Mouse (Mus musculus): ENCODE results near the gene Plcb1.

Plcb1 gene

DNA sequence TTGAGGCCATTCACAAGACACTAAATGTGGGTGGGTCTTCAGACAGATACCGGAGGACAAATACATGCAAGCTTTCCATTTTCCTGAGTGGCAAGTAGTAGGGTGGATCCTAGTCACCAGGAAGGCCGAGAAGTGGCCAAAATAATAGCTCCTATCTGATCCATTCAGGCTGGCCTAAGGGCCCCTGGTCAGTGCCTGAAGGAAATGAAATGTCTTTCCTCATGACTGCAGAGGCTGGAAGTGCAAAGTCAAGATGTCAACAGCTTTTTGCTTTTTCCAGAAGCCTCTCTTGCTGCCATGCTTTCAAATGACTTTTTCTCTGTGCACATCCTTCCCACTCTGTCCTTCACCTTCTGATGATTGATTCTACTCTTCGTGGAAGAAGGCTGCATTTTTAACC, 415.0 kb downstream of the Plcb1 start:
- no peak for DNase-seq (ENCODE audit: low spot score in 2 of 2)

DNA sequence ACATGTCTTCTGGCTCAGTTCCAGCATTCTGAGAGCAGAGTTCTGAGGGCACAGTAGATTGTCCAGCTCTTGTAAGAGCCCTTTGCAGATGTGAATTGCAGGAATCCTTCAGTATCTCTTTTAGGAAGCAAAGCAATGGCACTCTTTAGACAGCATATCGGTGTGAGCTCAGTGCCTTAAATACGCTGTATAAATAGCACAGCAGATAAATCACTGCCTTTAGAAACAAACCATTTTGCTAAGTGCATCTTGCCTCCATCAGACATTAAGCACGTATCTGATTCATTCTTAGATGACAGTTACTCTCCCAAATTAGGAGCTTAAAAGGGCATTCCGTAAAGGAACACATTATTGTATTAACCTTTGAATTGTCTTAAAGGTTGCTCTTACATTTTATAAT, 416.5 kb downstream of the Plcb1 start:
- no peak for DNase-seq (ENCODE audit: low spot score in 2 of 2)

DNA sequence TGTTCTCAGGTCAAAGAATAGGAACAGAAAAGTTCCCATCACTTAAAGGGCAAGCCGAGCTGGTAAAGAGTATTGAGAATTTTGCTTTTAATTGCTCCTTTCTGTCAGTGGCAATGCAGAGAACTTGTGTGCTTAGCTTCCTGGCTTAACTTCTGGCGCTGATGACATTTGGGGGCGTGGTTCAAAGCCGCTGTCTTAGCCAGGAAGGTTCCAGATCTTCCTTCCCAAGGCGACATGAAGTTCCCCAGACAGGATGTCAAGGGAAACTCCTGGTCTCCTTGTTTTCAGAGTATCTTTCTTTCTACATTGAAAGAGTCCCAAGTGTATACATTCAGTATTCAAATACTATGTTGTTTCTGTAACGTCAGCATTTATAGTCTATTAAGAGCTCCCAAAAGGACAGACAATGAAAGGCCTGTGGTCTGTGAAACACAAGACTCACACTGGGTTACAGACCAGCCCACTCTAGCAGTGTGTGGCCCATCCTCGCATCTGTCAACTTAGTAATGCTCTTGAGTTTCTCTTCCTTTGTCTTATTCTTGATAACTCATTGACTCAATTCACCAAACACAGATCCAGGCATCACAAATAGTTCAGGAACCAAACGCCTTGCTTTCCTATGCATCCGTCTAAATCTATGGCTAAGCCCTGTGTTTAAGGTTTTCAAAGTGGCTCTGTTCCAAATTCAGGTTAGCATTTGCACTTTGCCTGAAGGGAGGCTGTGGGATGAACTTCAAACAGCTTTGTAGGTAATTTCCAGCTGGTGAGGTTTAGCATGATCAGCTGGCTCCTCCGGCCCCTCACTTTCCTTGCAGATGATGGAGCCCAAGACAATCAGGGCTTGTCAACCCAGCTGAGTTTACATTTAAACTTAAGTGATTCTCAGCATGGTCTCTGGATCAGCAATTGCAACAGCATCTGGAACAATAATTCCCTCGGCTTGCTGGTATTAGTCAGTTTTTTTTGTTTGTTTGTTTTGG, 418.6 kb downstream of the Plcb1 start:
- DNase-seq (ENCODE audit: low spot score in 2 of 2): no peak

DNA sequence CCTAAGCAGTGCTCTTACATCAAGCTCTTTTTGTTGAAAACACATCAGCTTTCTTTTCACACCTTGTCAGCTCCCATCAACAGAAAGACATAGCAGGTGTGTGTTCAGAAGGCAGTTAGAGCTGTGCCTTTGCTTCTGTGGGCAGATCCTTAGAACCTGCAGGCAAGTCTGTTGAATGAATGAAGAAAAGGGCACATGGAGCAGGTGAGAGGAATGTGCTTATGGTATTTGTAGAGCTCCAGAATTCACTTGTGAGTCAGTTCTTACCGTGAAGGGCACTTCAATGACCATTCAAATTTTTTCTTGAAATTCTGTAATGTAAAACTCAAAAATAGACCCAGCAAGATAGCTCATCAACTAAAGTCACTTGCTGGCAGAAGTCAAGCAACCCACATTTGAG, 423.0 kb downstream of the Plcb1 start:
- DNase-seq (ENCODE audit: low spot score in 2 of 2): no peak

DNA sequence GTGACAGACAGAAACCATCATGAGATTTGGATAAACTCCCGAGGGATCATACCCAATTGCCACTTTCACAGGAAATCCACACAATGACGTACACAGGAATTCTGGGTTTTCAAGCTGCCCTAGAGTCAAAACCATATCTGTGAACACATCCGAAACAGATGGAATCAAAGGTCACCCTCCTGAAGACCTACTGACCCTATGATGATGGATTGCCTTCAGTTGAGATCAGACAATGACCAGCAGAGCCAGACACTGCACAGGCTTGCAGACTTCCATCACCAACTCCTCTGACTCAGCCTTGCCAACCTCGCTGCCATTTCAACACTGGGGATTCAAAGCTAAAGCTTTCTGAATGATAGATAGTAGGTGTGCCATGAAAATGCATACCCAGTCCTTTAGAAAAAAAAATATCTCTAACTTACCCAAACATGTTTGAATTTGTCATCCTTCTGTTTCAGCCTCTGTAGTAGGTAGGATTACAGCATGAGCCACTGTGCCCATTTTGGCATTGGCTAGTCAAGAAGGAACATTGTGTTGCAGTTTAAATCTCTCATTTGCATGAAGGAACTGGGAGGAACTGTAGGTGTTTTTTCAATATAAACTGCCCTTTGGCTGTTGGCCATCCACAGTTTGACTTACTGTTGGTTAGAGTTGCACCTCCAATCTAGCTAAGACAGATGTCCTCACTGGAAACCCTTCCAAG, 429.0 kb downstream of the Plcb1 start:
- DNase-seq (ENCODE audit: low spot score in 2 of 2): no peak

DNA sequence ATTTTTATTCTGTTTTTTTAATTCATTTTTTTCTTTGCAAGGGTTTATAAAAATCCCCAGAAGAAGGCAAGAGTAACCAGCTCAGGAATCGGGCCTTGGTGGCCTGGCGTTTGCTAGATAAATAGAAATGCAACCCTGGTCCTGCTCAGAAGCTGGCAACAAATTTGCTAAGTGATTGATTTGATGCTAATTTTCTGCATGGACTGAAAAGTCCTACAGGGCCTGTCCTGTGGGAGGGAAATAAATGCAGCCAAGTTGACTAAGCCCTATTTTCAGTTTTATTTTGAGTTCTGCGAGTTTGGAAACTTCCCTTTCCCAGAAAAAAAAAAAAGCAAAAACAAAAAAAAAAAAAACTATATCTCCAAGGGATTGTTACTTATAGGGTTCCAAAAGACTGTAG, 433.5 kb downstream of the Plcb1 start:
- DNase-seq (ENCODE audit: low spot score in 2 of 2): no peak

DNA sequence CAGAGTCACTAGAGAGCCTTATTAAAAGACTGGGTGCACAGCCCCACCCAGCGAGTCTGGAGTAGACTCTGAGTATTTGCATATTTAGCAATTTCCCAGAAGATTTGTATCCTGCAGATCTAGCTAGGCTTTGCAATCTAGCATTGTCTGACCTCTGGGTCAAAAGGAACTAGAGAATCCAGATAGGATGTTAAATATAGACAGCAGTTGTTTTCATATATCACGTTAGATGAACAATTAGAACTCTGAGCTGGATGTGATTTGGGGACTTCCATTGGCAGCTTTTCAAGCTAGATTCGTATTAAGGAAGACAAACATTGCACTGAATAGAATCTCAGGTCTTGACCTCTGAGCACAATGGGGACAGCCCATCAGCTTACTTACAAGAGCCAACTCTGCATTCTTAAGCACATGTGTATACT, 439.7 kb downstream of the Plcb1 start:
- no peak for DNase-seq (ENCODE audit: low spot score in 2 of 2)

DNA sequence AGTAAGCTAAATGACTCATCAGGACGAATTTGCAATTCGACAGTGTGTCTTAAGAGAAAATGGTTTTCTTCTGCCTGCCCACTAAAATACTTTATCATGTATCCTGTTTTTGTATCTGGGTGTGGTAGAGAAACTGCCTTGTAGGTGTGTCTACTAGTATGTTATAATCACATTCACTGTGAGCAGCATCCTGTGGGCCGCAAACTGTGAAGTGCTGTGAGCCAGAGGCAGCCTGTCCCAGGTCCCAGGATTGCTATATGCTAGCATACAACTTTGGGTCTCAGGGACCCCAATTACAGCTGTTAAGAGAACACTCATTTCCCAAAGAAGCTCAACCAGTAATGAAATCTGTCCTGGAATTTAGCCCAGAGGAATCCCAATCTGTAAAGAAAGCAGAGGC, 444.4 kb downstream of the Plcb1 start:
- no peak for DNase-seq (ENCODE audit: low spot score in 2 of 2)

DNA sequence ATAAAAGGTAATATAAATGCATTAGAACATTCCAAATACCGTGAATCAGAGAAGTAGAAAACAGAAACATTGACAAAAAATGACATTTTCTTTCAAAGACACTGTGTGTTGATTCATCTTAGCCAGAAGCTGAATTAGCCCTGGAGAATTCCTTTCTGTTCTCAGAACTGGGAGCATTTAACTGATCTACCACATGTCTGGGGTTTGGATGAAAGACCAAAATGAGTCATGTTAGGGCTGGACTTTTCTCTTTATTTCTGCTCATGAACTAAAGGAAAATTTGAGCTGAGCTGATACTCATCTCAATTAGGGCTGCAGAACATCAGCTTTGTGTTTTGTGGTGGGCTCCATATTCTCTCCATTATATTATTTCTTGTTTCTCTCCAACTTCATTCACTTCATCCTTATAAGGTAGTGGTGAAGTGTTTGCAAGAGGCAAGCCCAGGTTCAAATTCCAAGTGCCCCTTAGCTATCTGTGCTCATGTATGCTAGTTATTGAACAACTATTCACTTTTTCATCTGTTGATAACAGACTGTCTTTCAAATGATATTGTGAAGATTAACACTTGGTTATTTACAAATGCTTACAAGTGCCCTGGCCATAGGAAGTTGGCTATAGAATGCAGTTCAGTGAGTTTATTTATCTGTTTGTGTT, 456.9 kb downstream of the Plcb1 start:
- DNase-seq (ENCODE audit: low spot score in 2 of 2): no peak

DNA sequence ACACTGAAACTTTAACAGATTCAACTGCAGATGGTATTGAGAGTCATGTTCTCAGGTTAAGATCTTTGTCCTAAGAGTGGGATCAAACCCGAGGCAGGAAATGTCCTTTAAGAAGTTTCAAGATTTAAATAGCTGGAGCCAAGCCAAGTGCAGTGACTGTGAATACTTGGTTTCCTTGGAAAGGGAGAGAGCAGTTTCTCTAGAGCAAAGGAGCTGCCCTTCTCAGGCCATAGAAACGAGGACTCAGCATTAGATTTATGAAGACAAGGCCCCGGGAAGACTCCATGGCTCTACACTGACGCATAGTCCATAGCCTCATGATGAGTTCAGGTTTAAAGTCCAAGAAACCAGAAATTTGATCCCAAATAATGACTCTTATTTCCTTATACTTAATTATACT, 457.9 kb downstream of the Plcb1 start:
- no peak for DNase-seq (ENCODE audit: low spot score in 2 of 2)

DNA sequence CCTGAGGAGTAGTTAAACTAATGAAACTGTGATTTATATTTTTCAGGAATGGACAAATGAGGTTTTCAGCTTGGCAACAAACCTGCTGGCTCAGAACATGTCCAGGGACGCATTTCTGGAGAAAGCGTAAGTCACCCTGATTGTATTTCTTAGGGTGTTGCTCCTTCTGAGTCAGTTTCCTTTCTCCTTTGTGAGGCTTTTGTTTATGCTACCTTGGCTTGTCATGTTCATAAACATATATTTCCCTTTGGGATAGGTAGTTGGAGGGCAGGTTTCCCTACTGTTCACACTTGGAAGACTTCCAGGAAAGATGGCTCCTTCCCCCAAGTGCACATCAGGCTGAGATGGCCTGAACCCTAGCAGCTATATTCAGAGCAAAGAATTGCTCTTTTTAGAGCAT, 464.1 kb downstream of the Plcb1 start:
- DNase-seq (ENCODE audit: low spot score in 2 of 2): no peak

DNA sequence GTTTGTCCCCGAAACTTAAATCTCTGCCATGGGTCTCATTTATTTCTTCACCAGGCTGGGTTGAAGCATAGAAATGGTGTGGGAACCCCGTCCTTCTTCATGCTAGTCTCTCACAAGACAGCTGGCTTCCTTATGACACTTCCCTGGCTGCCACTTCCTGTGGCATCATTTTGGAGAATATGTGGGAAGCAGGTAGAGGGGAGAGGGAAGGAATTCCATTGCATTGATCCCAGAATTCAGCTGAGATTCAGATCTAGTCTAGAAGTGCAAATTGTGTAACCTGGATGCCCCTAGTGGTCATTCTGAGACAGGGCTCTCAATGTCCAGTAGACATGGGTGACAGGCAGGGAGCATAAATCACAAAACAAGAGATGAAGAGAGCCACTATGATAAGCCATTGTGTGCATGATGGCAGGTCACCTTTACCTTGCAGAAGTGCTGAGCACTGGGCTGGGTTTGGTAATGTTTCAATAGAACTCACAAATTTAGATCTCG, 466.0 kb downstream of the Plcb1 start:
- no peak for DNase-seq (ENCODE audit: low spot score in 2 of 2)

DNA sequence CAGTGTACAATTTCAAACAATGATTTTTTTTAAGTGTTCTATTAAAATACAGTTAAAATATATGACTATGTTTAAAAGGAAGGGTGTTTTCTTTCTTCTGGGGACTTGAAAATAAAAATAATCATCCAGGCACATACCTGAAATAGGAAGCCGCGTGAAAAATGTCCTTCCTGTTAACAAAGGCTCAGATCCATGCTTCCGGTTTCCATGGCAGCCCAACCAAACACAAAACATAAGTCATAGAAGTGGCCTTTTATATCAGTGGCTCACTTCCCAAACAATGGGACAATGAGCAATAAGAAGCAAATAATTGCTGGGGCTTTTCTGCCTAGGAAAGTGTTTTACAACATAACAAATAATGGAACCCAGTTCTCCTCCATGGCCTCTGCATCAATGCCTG, 473.3 kb downstream of the Plcb1 start:
- no peak for DNase-seq (ENCODE audit: low spot score in 2 of 2)

DNA sequence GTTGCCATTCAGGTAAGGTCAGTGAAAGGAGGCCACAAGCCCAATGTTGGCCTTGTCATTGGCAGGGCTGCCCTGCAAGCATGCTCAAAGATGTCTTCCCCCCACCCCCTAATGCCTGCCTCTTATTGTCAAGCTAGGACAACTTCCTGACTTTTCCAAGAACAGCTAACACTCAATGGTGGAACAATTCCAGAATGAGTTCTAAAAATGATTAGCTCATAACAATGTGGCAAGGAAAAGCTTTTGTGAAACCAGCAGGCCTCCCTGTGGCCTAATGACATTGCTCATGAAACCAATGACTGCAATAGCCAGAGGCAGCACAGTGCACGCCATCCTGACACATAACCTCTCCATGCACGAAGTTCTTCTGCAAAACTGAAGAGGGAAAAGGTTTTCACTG, 478.1 kb downstream of the Plcb1 start:
- no peak for DNase-seq (ENCODE audit: low spot score in 2 of 2)

DNA sequence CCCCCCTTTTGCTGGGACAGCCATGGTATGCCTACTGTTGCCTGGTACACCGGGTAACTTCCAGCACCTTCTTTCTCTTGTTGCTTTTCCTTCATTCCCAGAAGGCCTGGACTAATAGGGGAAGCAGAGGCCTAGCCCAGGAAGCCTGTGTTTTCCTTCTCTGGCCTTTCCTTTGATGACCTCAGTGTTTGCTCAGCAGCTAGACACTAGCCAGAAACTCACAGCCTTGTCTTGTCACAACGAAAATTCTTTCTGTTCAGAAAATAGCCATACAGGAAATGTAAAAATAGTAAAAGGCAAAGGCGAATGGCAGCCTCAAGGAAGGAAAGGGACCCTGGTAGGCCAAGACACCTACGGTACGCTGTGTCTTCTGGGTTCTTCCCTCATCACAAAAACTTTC, 489.1 kb downstream of the Plcb1 start:
- no peak for DNase-seq (ENCODE audit: low spot score in 2 of 2)

DNA sequence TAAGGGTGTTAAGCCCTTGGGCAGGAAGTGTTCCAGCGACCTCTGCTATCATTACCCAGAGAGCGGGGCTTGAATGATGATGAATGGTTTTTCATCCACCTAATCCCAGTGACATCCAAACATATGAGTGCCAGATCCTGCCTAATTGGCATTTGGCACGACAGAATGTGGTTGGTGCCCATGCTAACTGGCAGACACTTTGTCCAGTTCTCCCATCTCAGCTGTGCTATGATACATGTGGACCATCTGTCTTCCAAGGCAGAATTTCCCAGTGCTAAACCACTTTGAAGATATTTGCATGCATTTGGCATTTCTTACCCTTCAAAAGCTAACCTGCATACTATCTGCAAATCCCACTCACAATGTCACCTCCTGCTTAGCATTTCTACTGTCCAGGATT, 492.6 kb downstream of the Plcb1 start:
- DNase-seq (ENCODE audit: low spot score in 2 of 2): no peak

DNA sequence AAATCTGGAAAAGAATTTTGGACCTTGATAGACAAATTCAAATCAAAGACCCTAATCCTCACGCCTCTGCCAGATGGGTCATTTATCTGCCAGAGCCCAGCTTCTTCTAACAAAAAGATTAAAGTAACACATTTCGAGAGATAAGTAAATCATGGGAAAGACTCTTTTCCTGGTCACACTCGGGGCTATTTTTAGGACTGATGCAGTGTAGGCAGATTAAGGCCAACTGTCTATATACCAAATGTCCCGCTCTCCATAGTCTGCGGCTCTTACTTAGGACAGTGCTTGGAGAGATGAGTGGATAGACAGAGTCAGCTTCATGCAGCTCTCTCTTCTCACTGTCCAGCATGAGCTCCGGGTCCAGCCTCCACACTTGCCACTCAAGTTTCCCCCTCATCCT, 493.2 kb downstream of the Plcb1 start:
- no peak for DNase-seq (ENCODE audit: low spot score in 2 of 2)

DNA sequence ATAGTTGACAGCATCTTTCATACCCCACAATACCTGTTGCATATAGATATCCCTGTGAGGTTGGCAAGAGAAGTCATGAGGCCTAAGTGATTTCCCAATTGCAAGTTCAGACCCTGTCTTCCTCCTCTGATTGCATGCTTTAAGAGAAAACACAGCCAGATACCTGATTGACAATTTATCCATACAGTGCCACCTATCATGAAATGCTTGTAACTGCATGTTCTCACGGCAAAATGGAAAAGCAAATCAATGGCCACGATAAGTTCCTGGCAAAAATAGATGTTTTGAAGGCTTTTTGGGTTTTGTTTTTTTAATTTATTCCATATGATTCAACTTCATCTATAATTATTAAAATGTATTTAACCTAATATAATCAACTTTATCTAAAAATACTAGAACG, 497.9 kb downstream of the Plcb1 start:
- no peak for DNase-seq (ENCODE audit: low spot score in 2 of 2)

DNA sequence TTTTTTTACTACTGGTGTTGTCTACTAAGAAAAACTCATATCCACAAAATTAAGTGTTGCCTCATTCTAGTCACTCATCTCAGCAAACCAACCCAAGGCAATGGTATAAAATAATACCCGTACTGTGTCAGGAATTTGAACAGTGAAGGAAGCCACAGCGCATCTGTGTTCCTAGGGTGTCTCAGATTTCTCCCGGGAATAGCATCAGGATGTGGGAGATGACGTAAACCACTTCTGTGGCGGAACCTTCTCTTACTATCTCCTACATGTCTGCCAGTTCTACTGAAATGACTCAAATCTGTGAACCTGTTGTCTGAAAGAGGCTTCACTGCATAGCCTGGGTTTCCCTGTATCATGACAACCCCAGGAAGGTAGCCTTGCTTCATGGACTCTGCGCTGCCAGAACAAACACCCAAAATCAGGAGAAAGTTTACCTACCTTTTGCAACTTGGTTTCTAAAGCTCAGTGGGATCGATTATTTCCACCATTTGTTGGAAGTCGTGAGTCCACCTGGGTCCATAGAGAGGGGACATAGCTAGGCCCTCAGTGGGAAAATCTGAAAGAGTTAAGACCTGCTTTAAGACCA, 510.4 kb downstream of the Plcb1 start:
- no peak for DNase-seq (ENCODE audit: low spot score in 2 of 2)

DNA sequence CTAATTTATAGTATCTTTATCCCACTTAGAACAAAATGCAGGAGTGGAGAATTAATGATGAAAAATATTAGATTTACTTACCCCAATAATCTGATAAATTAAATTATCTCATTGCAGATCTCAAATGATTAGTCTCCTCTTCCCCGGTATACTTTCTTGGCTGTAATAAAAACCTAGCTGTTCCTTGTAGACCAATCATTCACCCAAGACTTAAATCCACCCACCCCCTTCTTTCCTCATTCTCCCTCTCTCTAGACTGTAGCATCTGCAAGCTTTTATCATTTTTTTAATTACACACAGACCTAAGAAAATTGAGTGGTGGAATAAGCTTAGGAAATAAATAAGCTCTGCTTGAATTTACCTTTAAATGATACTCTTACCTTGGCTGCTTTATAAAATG, 514.6 kb downstream of the Plcb1 start:
- DNase-seq (ENCODE audit: low spot score in 2 of 2): no peak

DNA sequence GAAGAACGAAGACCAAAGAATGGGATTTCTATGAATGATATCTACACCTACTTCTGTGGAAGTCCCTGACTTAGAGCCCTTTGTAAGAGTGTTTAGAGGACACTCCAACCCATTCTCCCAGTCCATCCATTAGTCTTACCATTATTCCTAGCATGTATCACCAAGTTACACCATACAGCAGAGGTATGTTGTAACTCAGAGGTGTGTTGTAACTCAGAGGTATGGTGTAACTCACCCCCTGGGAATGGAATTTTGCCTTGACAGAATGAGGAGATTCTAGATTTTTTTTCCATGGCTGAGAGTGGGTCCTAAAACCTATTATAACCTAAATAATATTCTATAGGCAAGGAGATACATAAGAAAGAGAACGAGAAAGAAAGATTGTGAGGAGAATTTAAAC, 516.6 kb downstream of the Plcb1 start:
- no peak for DNase-seq (ENCODE audit: low spot score in 2 of 2)

DNA sequence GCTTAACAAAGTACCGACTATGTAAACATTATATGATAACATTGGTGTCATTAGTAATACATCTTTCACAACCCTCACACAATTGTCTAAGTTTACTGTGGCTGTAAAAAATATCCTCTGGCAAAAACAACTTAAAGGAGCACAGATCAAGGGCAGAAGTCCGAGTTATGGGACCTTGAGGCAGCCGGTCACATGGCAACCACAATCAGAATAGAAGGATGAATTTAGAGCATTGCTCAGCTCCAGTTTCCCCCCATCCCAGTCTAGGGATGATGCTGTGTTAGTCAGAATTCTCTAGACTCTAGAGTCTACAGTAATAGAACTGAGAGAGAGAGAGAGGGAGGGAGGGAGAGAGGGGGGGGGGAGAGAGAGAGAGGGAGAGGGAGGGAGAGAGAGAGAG, 519.3 kb downstream of the Plcb1 start:
- no peak for DNase-seq (ENCODE audit: low spot score in 2 of 2)

Data from urinary bladder, adult 18-20 months (tissue).